Mouse (Mus musculus) neural tube, embryonic 14.5 days (tissue): ENCODE results near the gene Hpcal1. TPM values are rescaled to one million over a fixed set of nuclear protein-coding genes. Genes with fewer than 3 reads are reported as not detected.

Source experiments
- ATAC-seq: fragments of 200-750 bp; cut with Nextera tagmentation; 2 replicates; pipeline ENCODE4 v1.8.0; 2017; ENCODE audit warnings: low read depth, mild to moderate bottlenecking, moderate TSS enrichment, moderate library complexity
- H3K27ac ChIP-seq: fragments of 300-500 bp; sonication (generic); 2 replicates; pipeline ENCODE4 v1.5.1; 2014; ENCODE audit warnings: low read depth, mild to moderate bottlenecking, control low read depth, low read length, moderate library complexity, mixed read lengths
- H3K27me3 ChIP-seq: fragments of 300-500 bp; sonication (generic); 2 replicates; pipeline ENCODE4 v1.6.1; 2014; ENCODE audit warnings: low read length; ENCODE audit not compliant: control insufficient read depth, insufficient read depth
- H3K36me3 ChIP-seq: fragments of 300-500 bp; sonication (generic); 2 replicates; pipeline ENCODE4 v1.6.1; 2014; ENCODE audit warnings: low read length, mixed read lengths; ENCODE audit not compliant: control insufficient read depth, insufficient read depth
- H3K4me1 ChIP-seq: fragments of 300-500 bp; sonication (generic); 2 replicates; pipeline ENCODE4 v1.6.1; 2014; ENCODE audit warnings: low read length; ENCODE audit not compliant: control insufficient read depth, insufficient read depth
- H3K4me2 ChIP-seq: fragments of 300-500 bp; sonication (generic); 2 replicates; pipeline ENCODE4 v1.6.1; 2014; ENCODE audit warnings: mild to moderate bottlenecking, low read depth, low read length, control low read depth
- H3K4me3 ChIP-seq: fragments of 300-500 bp; sonication (generic); 2 replicates; pipeline ENCODE4 v1.5.1; 2014; ENCODE audit warnings: low read depth, low read length, control low read depth, mixed read lengths
- H3K9ac ChIP-seq: fragments of 300-500 bp; sonication (generic); replicated peaks from 2 replicates; pipeline ENCODE4 v1.6.1; 2014; ENCODE audit warnings: low read depth, mild to moderate bottlenecking, control low read depth, low read length, mixed read lengths
- H3K9me3 ChIP-seq: fragments of 300-500 bp; sonication (generic); 2 replicates; pipeline ENCODE4 v1.6.1; 2016; ENCODE audit warnings: low read length; ENCODE audit not compliant: control insufficient read depth
- WGBS: fragments of 180-500 bp; shearing (Covaris S2); extraction: QIAGEN DNeasy Blood & Tissue Kit; methylation state at CpG from one replicate; pipeline ENCODE4 v1.1.7; 2014; 5-methylcytosine and 5-hydroxymethylcytosine counted together
- polyA plus RNA-seq: library from polyadenylated mRNA; unstranded; fragments of >200 nt; fragmentation: Nextera tagmentation; extraction: Ambion mirVana; gene quantifications from 2 replicates; pipeline ENCODE4 v1.2.1, GENCODE M21; 2014

Gene Hpcal1
- polyA plus RNA-seq, 1 experiment from 2014 or later = 135 TPM

GRCm38 (mm10) chr12:17727676-17728339, 37.2 kb downstream of the Hpcal1 start:
- 78% methylated on average over 13 of the region's 13 CpGs for WGBS
- Histone ChIP-seq H3K4me1 (no peaks in the 10 kb centered on the region), H3K4me2 (no peak overlapping the region), H3K27ac (no peak overlapping the region), H3K9me3 (no peaks in the 10 kb centered on the region), H3K36me3 (no peaks in the 10 kb centered on the region), H3K27me3 (no peaks in the 10 kb centered on the region), H3K4me3 (no peak overlapping the region), H3K9ac (no peak overlapping the region)
- no peak for ATAC-seq

- Histone ChIP-seq H3K4me2 (no peak overlapping the region), H3K9ac (no peak overlapping the region), H3K36me3 (no peaks in the 10 kb centered on the region), H3K27ac (no peak overlapping the region), H3K4me3 (no peak overlapping the region), H3K27me3 (no peaks in the 10 kb centered on the region), H3K4me1 (no peaks in the 10 kb centered on the region), H3K9me3 (no peaks in the 10 kb centered on the region)
- WGBS = 87% methylated on average over 13 of the region's 13 CpGs
- ATAC-seq = no peak
Measured at GRCm38 (mm10) chr12:17729211-17729900, 38.7 kb downstream of the Hpcal1 start.

- Histone ChIP-seq H3K9ac (no peak overlapping the region), H3K4me3 (no peak overlapping the region), H3K9me3 (no peaks in the 10 kb centered on the region), H3K27me3 (no peaks in the 10 kb centered on the region), H3K4me2 (no peak overlapping the region), H3K27ac (no peak overlapping the region), H3K4me1 (no peaks in the 10 kb centered on the region), H3K36me3 (no peaks in the 10 kb centered on the region)
- ATAC-seq = no peak
- WGBS = 88% methylated on average over 7 of the region's 7 CpGs
Measured at GRCm38 (mm10) chr12:17732006-17732405, 41.4 kb downstream of the Hpcal1 start.

GRCm38 (mm10) chr12:17732546-17732945, 41.9 kb downstream of the Hpcal1 start:
- ATAC-seq = no peak
- H3K36me3 ChIP-seq = no peaks in the 10 kb centered on the region
- no peak overlapping the region for H3K4me3 ChIP-seq
- no peak overlapping the region for H3K4me2 ChIP-seq
- WGBS = 92% methylated on average over 4 of the region's 4 CpGs
- H3K4me1 ChIP-seq = no peaks in the 10 kb centered on the region
- H3K9ac ChIP-seq = no peak overlapping the region
- H3K27me3 ChIP-seq = no peaks in the 10 kb centered on the region
- no peak overlapping the region for H3K27ac ChIP-seq
- H3K9me3 ChIP-seq = no peaks in the 10 kb centered on the region

- H3K36me3 ChIP-seq = no peaks in the 10 kb centered on the region
- WGBS = 53% methylated on average over 6 of the region's 6 CpGs
- no peak overlapping the region for H3K27ac ChIP-seq
- no peaks in the 10 kb centered on the region for H3K9me3 ChIP-seq
- no peaks in the 10 kb centered on the region for H3K4me1 ChIP-seq
- H3K27me3 ChIP-seq = no peaks in the 10 kb centered on the region
- H3K4me3 ChIP-seq = no peak overlapping the region
- H3K4me2 ChIP-seq = no peak overlapping the region
- no peak overlapping the region for H3K9ac ChIP-seq
- no peak for ATAC-seq
Measured at GRCm38 (mm10) chr12:17733114-17733904, 42.7 kb downstream of the Hpcal1 start.

- WGBS = 96% methylated on average over 6 of the region's 6 CpGs
- no peak overlapping the region for H3K4me3 ChIP-seq
- no peak overlapping the region for H3K9ac ChIP-seq
- H3K4me1 ChIP-seq = 0 out of 2 replicates have a peak, but pooled peaks cover 2% of the 10 kb centered on the region
- no peaks in the 10 kb centered on the region for H3K9me3 ChIP-seq
- no peak for ATAC-seq
- H3K27me3 ChIP-seq = no peaks in the 10 kb centered on the region
- no peaks in the 10 kb centered on the region for H3K36me3 ChIP-seq
- no peak overlapping the region for H3K27ac ChIP-seq
- H3K4me2 ChIP-seq = no peak overlapping the region
Measured at GRCm38 (mm10) chr12:17736396-17736795, 45.7 kb downstream of the Hpcal1 start.

- 86% methylated on average over 10 of the region's 10 CpGs for WGBS
- Histone ChIP-seq H3K4me3 (no peak overlapping the region), H3K9ac (no peak overlapping the region), H3K27me3 (no peaks in the 10 kb centered on the region), H3K27ac (no peak overlapping the region), H3K9me3 (no peaks in the 10 kb centered on the region), H3K4me2 (no peak overlapping the region), H3K36me3 (no peaks in the 10 kb centered on the region), H3K4me1 (0 out of 2 replicates have a peak, but pooled peaks cover 2% of the 10 kb centered on the region)
- ATAC-seq = no peak
Measured at GRCm38 (mm10) chr12:17736859-17737577, 46.4 kb downstream of the Hpcal1 start.

GRCm38 (mm10) chr12:17737808-17738207, 47.2 kb downstream of the Hpcal1 start:
- no peak for ATAC-seq
- Histone ChIP-seq H3K9ac (no peak overlapping the region), H3K36me3 (no peaks in the 10 kb centered on the region), H3K27ac (no peak overlapping the region), H3K4me1 (0 out of 2 replicates have a peak, but pooled peaks cover 2% of the 10 kb centered on the region), H3K27me3 (no peaks in the 10 kb centered on the region), H3K4me2 (no peak overlapping the region), H3K4me3 (no peak overlapping the region), H3K9me3 (no peaks in the 10 kb centered on the region)
- WGBS = 88% methylated on average over 3 of the region's 3 CpGs
